Mouse (Mus musculus) intestine, postnatal 0 days (tissue): ENCODE results near the gene Usp7. TPM values are rescaled to one million over a fixed set of nuclear protein-coding genes. Genes with fewer than 3 reads are reported as not detected.

Experiments
- ATAC-seq: fragments of 200-750 bp; cut with Nextera tagmentation; 2 replicates; pipeline ENCODE4 v1.8.0; 2017; ENCODE audit warnings: mild to moderate bottlenecking, moderate TSS enrichment, moderate library complexity
- H3K27ac ChIP-seq: fragments of 300-500 bp; sonication (generic); 2 replicates; pipeline ENCODE4 v1.5.1; 2014; ENCODE audit warnings: mild to moderate bottlenecking, low read depth, low read length, moderate library complexity
- H3K27me3 ChIP-seq: fragments of 300-500 bp; sonication (generic); replicated peaks from 2 replicates; pipeline ENCODE4 v1.6.1; 2014; ENCODE audit warnings: low read length, mixed read lengths; ENCODE audit not compliant: control insufficient read depth, insufficient read depth
- H3K36me3 ChIP-seq: fragments of 300-500 bp; sonication (generic); 2 replicates; pipeline ENCODE4 v1.6.1; 2014; ENCODE audit warnings: mild to moderate bottlenecking, moderate library complexity; ENCODE audit not compliant: control insufficient read depth, insufficient read depth
- H3K4me1 ChIP-seq: fragments of 300-500 bp; sonication (generic); replicated peaks from 2 replicates; pipeline ENCODE4 v1.6.1; 2014; ENCODE audit warnings: antibody characterized with exemption, low read length, mixed read lengths; ENCODE audit not compliant: control insufficient read depth, insufficient read depth
- H3K4me2 ChIP-seq: fragments of 300-500 bp; sonication (generic); replicated peaks from 2 replicates; pipeline ENCODE4 v1.6.1; 2014; ENCODE audit warnings: low read depth, mild to moderate bottlenecking, moderate library complexity
- H3K4me3 ChIP-seq: fragments of 300-500 bp; sonication (generic); 2 replicates; pipeline ENCODE4 v1.5.1; 2014; ENCODE audit warnings: low read depth, low read length
- H3K9ac ChIP-seq: fragments of 300-500 bp; sonication (generic); 2 replicates; pipeline ENCODE4 v1.6.1; 2014; ENCODE audit warnings: mild to moderate bottlenecking, low read depth, low read length
- H3K9me3 ChIP-seq: fragments of 300-500 bp; sonication (generic); 2 replicates; pipeline ENCODE4 v1.6.1; 2016; ENCODE audit warnings: mixed run types; ENCODE audit not compliant: control insufficient read depth
- CTCF ChIP-seq: sonication (generic); IDR thresholded peaks from 2 replicates; pipeline ENCODE4 v1.5.1; 2016; ENCODE audit warnings: low read depth, mild to moderate bottlenecking, control low read depth, antibody characterized with exemption, moderate library complexity
- WGBS: fragments of 180-500 bp; shearing (Covaris S2); extraction: QIAGEN DNeasy Blood & Tissue Kit; methylation state at CpG from one replicate; pipeline ENCODE4 v1.1.7; 2014; 5-methylcytosine and 5-hydroxymethylcytosine counted together
- polyA plus RNA-seq: library from polyadenylated mRNA; unstranded; fragments of >200 nt; fragmentation: Nextera tagmentation; extraction: Ambion mirVana; gene quantifications from 2 replicates; pipeline ENCODE4 v1.2.1, GENCODE M21; 2015

Gene Usp7
- 16.3 and 19.7 TPM in 2 replicates for polyA plus RNA-seq

GRCm38 (mm10) chr16:8791949-8792557, at the start of gene Usp7:
TSS of gene Usp7 (minus strand) at chr16:8792308.
- Histone ChIP-seq H3K36me3 (no peaks in the 10 kb centered on the region), H3K9ac (no peak within 1 kb of the TSS), H3K4me3 (no peak within 1 kb of the TSS), H3K4me1 (no peaks in the 10 kb centered on the region), H3K9me3 (no peaks in the 10 kb centered on the region), H3K4me2 (no peak within 1 kb of the TSS), H3K27ac (no peak within 1 kb of the TSS), H3K27me3 (no peaks in the 10 kb centered on the region)
- no peak for ATAC-seq
- 89% methylated on average over 20 of the region's 20 CpGs for WGBS
- TF ChIP-seq CTCF: no peak

- no peak for TF ChIP-seq CTCF
- peaks cover 17% of the 10 kb centered on the region for H3K36me3 ChIP-seq
- 91% methylated on average over 3 of the region's 3 CpGs for WGBS
These were observed 48.4 kb upstream of the Usp7 start for GRCm38 (mm10) chr16:8840557-8840956.

GRCm38 (mm10) chr16:8838921-8839320, 46.8 kb upstream of the Usp7 start:
- no peak for ATAC-seq
- no peak overlapping the region for H3K4me3 ChIP-seq
- no peak overlapping the region for H3K27ac ChIP-seq
- no peak for TF ChIP-seq CTCF
- H3K27me3 ChIP-seq: no peaks in the 10 kb centered on the region
- peaks cover 18% of the 10 kb centered on the region for H3K36me3 ChIP-seq
- no peak overlapping the region for H3K4me2 ChIP-seq
- H3K9ac ChIP-seq: no peak overlapping the region
- 0 out of 2 replicates have a peak, but pooled peaks cover 3% of the 10 kb centered on the region for H3K4me1 ChIP-seq
- H3K9me3 ChIP-seq: no peaks in the 10 kb centered on the region

More at GRCm38 (mm10) chr16:8840557-8840956, 48.4 kb upstream of the Usp7 start:
- H3K27me3 ChIP-seq: no peaks in the 10 kb centered on the region
- no peak overlapping the region for H3K27ac ChIP-seq
- H3K9ac ChIP-seq: no peak overlapping the region
- H3K4me1 ChIP-seq: 0 out of 2 replicates have a peak, but pooled peaks cover 3% of the 10 kb centered on the region
- no peak overlapping the region for H3K4me3 ChIP-seq
- H3K9me3 ChIP-seq: no peaks in the 10 kb centered on the region
- no peak for ATAC-seq
- H3K4me2 ChIP-seq: no peak overlapping the region

- TF ChIP-seq CTCF: no peak
- peaks cover 8% of the 10 kb centered on the region; the same call in 1 of the 2 replicates for H3K36me3 ChIP-seq
- H3K27ac ChIP-seq: no peak overlapping the region
- H3K27me3 ChIP-seq: no peaks in the 10 kb centered on the region
- WGBS: 89% methylated on average over 1 of the region's 1 CpGs
- H3K4me3 ChIP-seq: no peak overlapping the region
- ATAC-seq: no peak; the same call in 1 of the 2 replicates
- no peaks in the 10 kb centered on the region for H3K9me3 ChIP-seq
- 0 out of 2 replicates have a peak, but pooled peaks cover 6% of the 10 kb centered on the region for H3K4me1 ChIP-seq
- H3K9ac ChIP-seq: no peak overlapping the region
- H3K4me2 ChIP-seq: no peak overlapping the region
These were observed 45.5 kb upstream of the Usp7 start for GRCm38 (mm10) chr16:8837595-8837994.

- Histone ChIP-seq H3K9me3 (no peaks in the 10 kb centered on the region), H3K4me1 (0 out of 2 replicates have a peak, but pooled peaks cover 6% of the 10 kb centered on the region), H3K4me2 (no peak overlapping the region), H3K9ac (no peak overlapping the region), H3K27me3 (no peaks in the 10 kb centered on the region), H3K27ac (no peak overlapping the region), H3K36me3 (peaks cover 8% of the 10 kb centered on the region; the same call in 1 of the 2 replicates), H3K4me3 (no peak overlapping the region)
- no peak for TF ChIP-seq CTCF
- no peak for ATAC-seq
- WGBS: 71% methylated on average over 1 of the region's 1 CpGs
These were observed 44.8 kb upstream of the Usp7 start for GRCm38 (mm10) chr16:8836876-8837275.

GRCm38 (mm10) chr16:8831241-8831640, 39.1 kb upstream of the Usp7 start:
- H3K4me2 ChIP-seq: peak overlapping the region; percentile 76
- no peak for TF ChIP-seq CTCF
- 0 out of 2 replicates have a peak, but pooled peaks cover 6% of the 10 kb centered on the region for H3K4me1 ChIP-seq
- H3K27me3 ChIP-seq: no peaks in the 10 kb centered on the region
- peak overlapping the region; percentile 98 for H3K27ac ChIP-seq
- peaks cover 2% of the 10 kb centered on the region; the same call in 1 of the 2 replicates for H3K36me3 ChIP-seq
- ATAC-seq: no peak
- peak overlapping the region; percentile 98 for H3K9ac ChIP-seq
- H3K9me3 ChIP-seq: no peaks in the 10 kb centered on the region
- 1% methylated on average over 12 of the region's 12 CpGs for WGBS
- H3K4me3 ChIP-seq: peak overlapping the region; percentile 92
